Mouse (Mus musculus): ENCODE data around the gene Alg6. TPM values are rescaled to one million over a fixed set of nuclear protein-coding genes. Genes with fewer than 3 reads are reported as not detected.

The Alg6 gene
- 14.2 and 15.7 TPM in 2 replicates for polyA plus RNA-seq (2016; fragmentation: Nextera tagmentation; extraction: Ambion mirVana)

GRCm38 (mm10) chr4:99714904-99715782 is at the start of gene Alg6:
Gene Alg6 (plus strand): TSS chr4:99715664.
- 0 out of 2 replicates have a peak, but pooled peaks cover 2% of the 10 kb centered on the region for H3K4me1 ChIP-seq
- peak within 1 kb of the TSS; percentile 64 for H3K4me3 ChIP-seq (replicated peaks)
- H3K4me2 ChIP-seq = peak within 1 kb of the TSS; percentile 66
- 0 out of 2 replicates have a peak, but pooled peaks cover 10% of the 10 kb centered on the region for H3K27me3 ChIP-seq
- H3K36me3 ChIP-seq (replicated peaks) = 0 out of 2 replicates have a peak, but pooled peaks cover 2% of the 10 kb centered on the region
- H3K9me3 ChIP-seq = no peaks in the 10 kb centered on the region
- WGBS = 3% methylated on average over 44 of the region's 46 CpGs
- H3K27ac ChIP-seq = 0 out of 2 replicates have a peak within 1 kb of the TSS, but pooled peaks have one; percentile 42
- ATAC-seq (ENCODE audit: low FRiP score) = peak; percentile 94
- H3K9ac ChIP-seq = peak within 1 kb of the TSS; percentile 81

DNA sequence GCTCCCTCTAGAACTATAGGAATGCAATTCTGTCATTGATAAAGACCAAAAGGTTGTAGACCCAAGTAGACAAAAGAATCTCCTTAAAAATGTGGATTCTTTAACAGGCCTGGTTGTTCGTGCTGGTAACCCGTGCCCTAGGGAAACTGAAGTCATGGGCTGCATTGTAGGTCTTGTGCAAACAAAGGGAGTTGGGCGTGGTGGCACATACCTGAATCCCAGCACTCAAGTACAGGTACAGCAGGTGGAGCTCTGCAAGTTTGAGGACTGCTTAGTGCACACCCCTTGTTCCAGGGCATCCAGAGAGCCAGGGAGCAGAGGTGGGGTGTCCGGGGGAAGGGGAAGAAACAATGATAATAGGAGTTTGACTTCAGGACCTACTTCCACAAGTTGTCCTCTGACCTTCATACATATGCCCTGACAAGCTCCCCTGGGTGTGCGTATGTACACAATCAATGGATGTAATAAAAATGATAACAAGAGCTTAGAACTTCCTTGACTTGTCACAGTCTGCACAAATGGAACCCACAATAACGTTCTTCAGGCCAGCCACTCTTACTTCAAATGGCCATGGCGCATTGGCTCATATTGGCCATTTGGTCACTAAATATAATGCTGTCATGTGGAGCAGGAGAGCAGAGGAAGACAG is 45.1 kb upstream of the Alg6 start:
- ATAC-seq (ENCODE audit: low FRiP score) = no peak
- 87% methylated on average over 7 of the region's 7 CpGs for WGBS
- Histone ChIP-seq H3K36me3 (replicated peaks) (no peaks in the 10 kb centered on the region), H3K27ac (no peak overlapping the region), H3K27me3 (peaks cover 23% of the 10 kb centered on the region), H3K4me3 (replicated peaks) (no peak overlapping the region), H3K9ac (no peak overlapping the region), H3K9me3 (no peaks in the 10 kb centered on the region), H3K4me2 (no peak overlapping the region), H3K4me1 (no peaks in the 10 kb centered on the region)

DNA sequence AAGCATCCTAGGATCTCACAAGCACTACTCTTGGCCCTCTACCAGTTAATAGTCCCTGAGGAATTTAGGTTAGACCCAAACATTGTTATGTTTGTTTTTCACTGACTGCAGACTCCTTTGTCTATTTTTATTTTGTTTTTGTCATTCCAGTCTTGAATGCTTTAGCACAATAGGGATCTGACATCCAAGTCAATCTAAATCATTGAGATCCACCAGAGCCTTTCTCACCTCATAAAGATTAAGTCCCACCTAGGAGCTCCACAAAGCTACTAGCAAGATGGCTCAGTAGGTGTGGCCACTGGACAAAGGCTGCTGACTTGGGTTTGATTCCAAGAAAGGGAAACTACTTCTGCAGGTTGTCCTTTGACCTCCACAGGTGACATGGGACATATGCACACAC is 40.3 kb upstream of the Alg6 start:
- H3K27me3 ChIP-seq = no peaks in the 10 kb centered on the region
- no peak overlapping the region for H3K4me3 ChIP-seq (replicated peaks)
- no peak overlapping the region for H3K9ac ChIP-seq
- no peak overlapping the region for H3K4me2 ChIP-seq
- H3K4me1 ChIP-seq = no peaks in the 10 kb centered on the region
- H3K9me3 ChIP-seq = no peaks in the 10 kb centered on the region
- ATAC-seq (ENCODE audit: low FRiP score) = no peak
- H3K36me3 ChIP-seq (replicated peaks) = no peaks in the 10 kb centered on the region
- H3K27ac ChIP-seq = no peak overlapping the region

DNA sequence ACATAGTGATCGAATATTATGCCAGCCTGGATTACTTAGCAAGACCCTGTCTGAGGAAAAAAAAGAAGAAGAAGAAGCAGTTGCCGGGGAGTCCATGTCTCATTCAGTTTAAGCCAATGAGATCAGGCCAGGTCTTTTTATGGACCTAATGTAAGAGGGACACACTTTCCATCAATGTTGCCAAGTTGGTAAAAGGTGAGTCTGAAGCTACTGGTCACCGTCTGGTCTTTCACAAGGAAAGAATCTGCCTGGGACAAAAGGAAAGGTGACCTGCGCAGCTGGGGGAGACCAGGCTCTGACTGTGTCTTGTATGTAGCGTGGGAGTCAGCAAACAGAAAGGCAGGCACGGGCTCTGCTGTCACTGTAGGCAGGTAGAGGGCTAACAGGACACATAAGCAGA is 31.5 kb upstream of the Alg6 start:
- no peak for ATAC-seq (ENCODE audit: low FRiP score)
- no peak overlapping the region for H3K4me2 ChIP-seq
- no peaks in the 10 kb centered on the region for H3K36me3 ChIP-seq (replicated peaks)
- no peak overlapping the region for H3K4me3 ChIP-seq (replicated peaks)
- H3K9me3 ChIP-seq = no peaks in the 10 kb centered on the region
- no peaks in the 10 kb centered on the region for H3K4me1 ChIP-seq
- WGBS = 88% methylated on average over 6 of the region's 6 CpGs
- no peaks in the 10 kb centered on the region for H3K27me3 ChIP-seq
- no peak overlapping the region for H3K27ac ChIP-seq
- H3K9ac ChIP-seq = no peak overlapping the region

DNA sequence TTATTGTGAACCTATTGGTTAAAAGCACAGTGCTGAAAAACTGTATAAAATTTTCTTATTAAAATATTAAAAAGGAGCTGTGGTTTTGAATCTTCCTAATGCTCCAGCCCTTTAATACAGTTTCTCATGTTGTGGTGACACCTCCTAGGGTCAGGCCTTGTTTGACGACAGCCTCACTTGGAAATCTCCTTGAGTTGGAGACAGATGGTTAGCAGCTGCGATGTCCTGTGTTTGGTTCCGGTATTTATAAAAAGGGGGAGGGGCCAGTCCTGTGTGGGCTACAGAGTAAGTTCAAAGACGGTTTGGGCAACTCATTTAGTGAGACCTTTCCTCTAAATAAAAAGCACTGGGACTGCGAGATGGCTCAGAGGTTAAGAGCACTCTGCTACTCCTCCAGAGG is 29.2 kb upstream of the Alg6 start:
- no peaks in the 10 kb centered on the region for H3K4me1 ChIP-seq
- no peak overlapping the region for H3K4me2 ChIP-seq
- H3K36me3 ChIP-seq (replicated peaks) = no peaks in the 10 kb centered on the region
- no peak for ATAC-seq (ENCODE audit: low FRiP score)
- no peak overlapping the region for H3K27ac ChIP-seq
- no peaks in the 10 kb centered on the region for H3K27me3 ChIP-seq
- no peak overlapping the region for H3K9ac ChIP-seq
- no peaks in the 10 kb centered on the region for H3K9me3 ChIP-seq
- 68% methylated on average over 5 of the region's 5 CpGs for WGBS
- H3K4me3 ChIP-seq (replicated peaks) = no peak overlapping the region

DNA sequence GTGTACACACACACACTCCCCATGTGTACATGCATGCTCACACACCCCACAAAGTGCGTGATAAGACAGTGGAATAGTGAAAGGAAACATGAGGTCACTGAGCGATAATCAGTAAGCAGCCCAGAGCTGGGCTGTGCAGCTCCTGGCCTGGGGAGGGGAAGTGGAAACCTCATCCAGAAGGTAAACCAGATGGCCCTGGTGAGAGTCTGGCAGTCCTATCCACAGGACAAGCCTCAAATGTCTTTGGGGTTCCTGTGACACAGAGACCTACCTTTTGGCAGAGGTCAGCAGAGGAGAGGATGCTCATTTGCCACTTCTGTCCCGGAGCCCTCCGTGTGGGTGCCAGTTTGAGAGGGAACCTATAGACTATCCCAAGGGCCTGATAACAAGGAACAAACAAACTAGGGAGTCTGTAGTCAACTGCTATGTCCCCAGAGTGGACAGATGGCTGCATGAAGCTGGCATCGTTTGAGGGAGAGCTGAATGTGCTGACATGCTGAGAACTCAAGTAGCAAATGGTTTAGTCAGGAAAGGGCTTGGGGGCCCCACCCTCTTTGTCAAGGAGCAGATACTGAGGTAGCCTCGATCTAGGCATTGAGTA is 2.8 kb upstream of the Alg6 start:
- Histone ChIP-seq H3K27me3 (0 out of 2 replicates have a peak, but pooled peaks cover 14% of the 10 kb centered on the region), H3K4me3 (replicated peaks) (no peak overlapping the region), H3K4me2 (no peak overlapping the region), H3K36me3 (replicated peaks) (no peaks in the 10 kb centered on the region), H3K9ac (no peak overlapping the region), H3K4me1 (0 out of 2 replicates have a peak, but pooled peaks cover 2% of the 10 kb centered on the region), H3K9me3 (no peaks in the 10 kb centered on the region), H3K27ac (no peak overlapping the region)
- WGBS = 93% methylated on average over 6 of the region's 6 CpGs
- ATAC-seq (ENCODE audit: low FRiP score) = no peak

DNA sequence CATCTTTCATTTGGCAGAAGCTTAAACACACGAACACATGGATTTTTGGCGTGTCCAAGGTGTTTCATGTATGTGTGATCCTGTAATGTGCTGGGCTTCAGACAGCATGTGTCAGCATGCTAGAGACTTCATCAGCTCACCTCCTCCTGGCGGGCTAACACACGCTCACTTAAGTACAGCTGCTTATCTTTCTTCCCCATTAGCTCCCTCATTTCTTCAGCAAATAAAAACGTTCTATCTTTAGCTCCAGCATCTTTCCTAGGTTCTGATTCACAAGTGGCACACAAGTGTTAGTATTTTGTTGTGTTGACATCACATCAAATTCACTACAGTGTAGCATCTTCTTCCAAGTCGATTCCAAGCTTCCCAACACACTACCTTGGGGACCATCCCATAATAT is 1.5 kb upstream of the Alg6 start:
- no peak overlapping the region for H3K9ac ChIP-seq
- 0 out of 2 replicates have a peak, but pooled peaks cover 13% of the 10 kb centered on the region for H3K27me3 ChIP-seq
- 0 out of 2 replicates have a peak, but pooled peaks cover 2% of the 10 kb centered on the region for H3K4me1 ChIP-seq
- H3K4me2 ChIP-seq = no peak overlapping the region
- ATAC-seq (ENCODE audit: low FRiP score) = no peak
- H3K9me3 ChIP-seq = no peaks in the 10 kb centered on the region
- H3K27ac ChIP-seq = no peak overlapping the region
- H3K4me3 ChIP-seq (replicated peaks) = no peak overlapping the region
- no peaks in the 10 kb centered on the region for H3K36me3 ChIP-seq (replicated peaks)
- 91% methylated on average over 6 of the region's 6 CpGs for WGBS

DNA sequence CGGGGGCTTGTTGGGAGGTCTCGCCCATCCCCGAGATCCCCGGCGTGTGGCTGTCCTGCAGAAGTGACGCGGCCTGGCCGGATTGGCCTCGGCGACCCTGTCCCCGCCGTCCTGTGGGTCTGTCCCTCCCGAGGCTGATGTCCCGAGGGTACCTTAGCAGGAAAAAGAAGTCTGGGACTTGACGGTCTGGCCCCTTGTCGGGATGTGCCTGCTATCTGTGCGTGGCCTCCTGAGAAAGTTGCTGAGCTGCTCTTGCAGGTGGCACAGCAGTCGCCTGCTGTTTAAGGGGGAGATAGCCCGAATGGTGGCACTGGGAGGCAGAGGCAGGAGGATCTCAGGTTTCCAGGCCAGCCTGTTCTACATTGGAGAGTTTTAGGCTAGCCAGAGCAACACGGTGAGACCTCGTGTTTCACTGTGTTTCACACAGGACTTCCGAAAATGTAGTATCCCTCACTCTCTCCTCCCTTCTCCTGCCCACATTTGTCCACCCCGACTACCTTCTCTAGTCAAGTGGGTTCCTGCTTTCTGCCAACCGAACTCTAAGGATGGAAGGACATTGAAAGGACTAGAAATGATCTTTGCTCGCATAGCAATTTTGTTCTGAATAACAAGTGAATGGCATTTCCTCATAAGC is 436 bp downstream of the Alg6 start:
- H3K4me2 ChIP-seq = peak overlapping the region; percentile 66
- peak; percentile 75 for ATAC-seq (ENCODE audit: low FRiP score)
- peak overlapping the region; percentile 81 for H3K9ac ChIP-seq
- no peaks in the 10 kb centered on the region for H3K9me3 ChIP-seq
- peak overlapping the region; percentile 64 for H3K4me3 ChIP-seq (replicated peaks)
- WGBS = 29% methylated on average over 25 of the region's 25 CpGs
- H3K27me3 ChIP-seq = 0 out of 2 replicates have a peak, but pooled peaks cover 10% of the 10 kb centered on the region
- H3K4me1 ChIP-seq = 0 out of 2 replicates have a peak, but pooled peaks cover 2% of the 10 kb centered on the region
- 0 out of 2 replicates have a peak overlapping the region, but pooled peaks have one; percentile 42 for H3K27ac ChIP-seq
- 0 out of 2 replicates have a peak, but pooled peaks cover 4% of the 10 kb centered on the region for H3K36me3 ChIP-seq (replicated peaks)

DNA sequence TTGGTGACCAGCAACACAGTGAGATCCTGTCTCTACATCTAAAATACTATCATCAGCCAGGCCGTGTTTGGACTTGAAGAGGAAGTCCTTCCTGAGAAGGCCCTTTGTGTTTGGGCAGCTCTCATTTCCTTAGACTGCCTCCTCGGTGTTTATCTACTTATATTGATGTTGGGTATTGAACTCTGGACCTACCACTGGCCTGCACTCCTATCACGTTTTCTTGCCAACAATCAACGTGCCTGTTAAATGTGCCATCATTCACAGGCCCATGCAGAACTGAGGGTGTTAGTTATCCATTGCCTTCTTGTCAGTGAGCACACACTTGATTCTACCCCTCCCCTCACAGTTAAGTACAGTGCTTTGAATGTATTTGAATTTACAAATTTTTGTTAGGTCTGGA is 2.4 kb downstream of the Alg6 start:
- H3K4me1 ChIP-seq = 0 out of 2 replicates have a peak, but pooled peaks cover 2% of the 10 kb centered on the region
- H3K27me3 ChIP-seq = 0 out of 2 replicates have a peak, but pooled peaks cover 10% of the 10 kb centered on the region
- H3K4me3 ChIP-seq (replicated peaks) = no peak overlapping the region
- H3K9me3 ChIP-seq = no peaks in the 10 kb centered on the region
- no peak overlapping the region for H3K4me2 ChIP-seq
- 83% methylated on average over 4 of the region's 4 CpGs for WGBS
- 0 out of 2 replicates have a peak, but pooled peaks cover 4% of the 10 kb centered on the region for H3K36me3 ChIP-seq (replicated peaks)
- H3K27ac ChIP-seq = no peak overlapping the region
- H3K9ac ChIP-seq = no peak overlapping the region
- ATAC-seq (ENCODE audit: low FRiP score) = no peak

GRCm38 (mm10) chr4:99724331-99724730 is 8.9 kb downstream of the Alg6 start:
- no peak overlapping the region for H3K4me2 ChIP-seq
- no peaks in the 10 kb centered on the region for H3K9me3 ChIP-seq
- no peaks in the 10 kb centered on the region for H3K4me1 ChIP-seq
- no peak for ATAC-seq (ENCODE audit: low FRiP score)
- 96% methylated on average over 4 of the region's 4 CpGs for WGBS
- H3K9ac ChIP-seq = no peak overlapping the region
- no peaks in the 10 kb centered on the region for H3K27me3 ChIP-seq
- no peak overlapping the region for H3K4me3 ChIP-seq (replicated peaks)
- H3K27ac ChIP-seq = no peak overlapping the region
- H3K36me3 ChIP-seq (replicated peaks) = peaks cover 28% of the 10 kb centered on the region

DNA sequence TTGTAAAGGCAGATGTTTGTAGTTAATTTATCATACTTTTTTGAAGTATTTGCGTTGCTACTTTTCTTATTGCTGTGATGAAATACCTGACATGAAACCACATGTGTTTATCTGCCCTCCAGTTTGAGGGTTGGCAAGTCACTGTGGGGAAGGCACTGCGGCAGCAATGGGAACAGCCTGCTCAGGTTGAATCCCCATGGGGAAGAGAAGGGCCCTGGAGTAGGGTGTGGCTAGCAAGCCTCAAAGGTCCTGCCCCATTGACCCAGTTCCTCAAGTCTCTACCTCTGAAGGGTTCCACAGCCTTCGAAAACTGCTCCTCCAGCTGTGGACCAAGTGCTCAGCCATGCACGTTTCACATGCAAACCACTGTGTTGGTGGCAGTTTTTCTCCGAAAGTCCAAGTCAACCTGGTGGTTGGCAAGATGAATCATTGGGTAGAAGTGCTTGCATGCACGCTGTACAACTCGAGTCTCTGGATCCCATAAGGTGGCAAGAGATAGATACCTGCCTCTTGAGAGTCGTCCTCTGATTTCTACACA is 10.5 kb downstream of the Alg6 start:
- Histone ChIP-seq H3K4me2 (no peak overlapping the region), H3K4me3 (replicated peaks) (no peak overlapping the region), H3K27me3 (no peaks in the 10 kb centered on the region), H3K36me3 (replicated peaks) (peaks cover 40% of the 10 kb centered on the region), H3K9me3 (peaks cover 9% of the 10 kb centered on the region; the same call in 1 of the 2 replicates), H3K27ac (no peak overlapping the region), H3K4me1 (no peaks in the 10 kb centered on the region), H3K9ac (no peak overlapping the region)
- 97% methylated on average over 8 of the region's 8 CpGs for WGBS
- no peak for ATAC-seq (ENCODE audit: low FRiP score)
